Mouse (Mus musculus): ENCODE measurements at regions not wholly inside any gene's neighbourhood (a gene's known extent, or its start where the extent isn't known, plus 50 kb on each side); places are given as distances from the start of the nearest gene placed in this dataset.

GRCm38 (mm10) chr10:15395295-15395694 is 677.3 kb upstream of the Gje1 start:
- TF ChIP-seq POLR2AphosphoS5 (IDR thresholded peaks at IDR 0.05; ENCODE audit: borderline replicate concordance, low read depth, low read length) (no peak), MAX (IDR thresholded peaks at IDR 0.05; ENCODE audit: low read length) (no peak), TCF12 (IDR thresholded peaks at IDR 0.05; ENCODE audit: low read depth, low read length) (no peak), KAT2A (conservative IDR thresholded peaks at IDR 0.05; ENCODE audit: low read depth, low read length) (no peak), MEF2A (IDR thresholded peaks at IDR 0.05; ENCODE audit: extremely low read depth, insufficient replicate concordance, low read depth, low read length, poor library complexity, severe bottlenecking) (no peak), ZMIZ1 (IDR thresholded peaks at IDR 0.05; ENCODE audit: low read depth, low read length) (no peak), E2F4 (IDR thresholded peaks at IDR 0.05; ENCODE audit: borderline replicate concordance, low read depth, low read length) (no peak), ETS1 (IDR thresholded peaks at IDR 0.05; ENCODE audit: low read depth, low read length) (no peak), CHD1 (IDR thresholded peaks at IDR 0.05; ENCODE audit: low read depth, low read length) (no peak), ELF1 (IDR thresholded peaks at IDR 0.05; ENCODE audit: low read depth, low read length) (no peak), TBP (IDR thresholded peaks at IDR 0.05; ENCODE audit: low read depth, low read length) (no peak), GABPA (IDR thresholded peaks at IDR 0.05; ENCODE audit: low read depth, low read length) (no peak), USF2 (IDR thresholded peaks at IDR 0.05; ENCODE audit: borderline replicate concordance in 1 of 2, insufficient read depth in 1 of 2, low read depth in 1 of 2, low read length in 2 of 2) (no peak), TAL1 (IDR thresholded peaks at IDR 0.05; ENCODE audit: low read length) (no peak), BHLHE40 (IDR thresholded peaks at IDR 0.05; ENCODE audit: borderline replicate concordance, low read depth, low read length) (no peak), MAZ (IDR thresholded peaks at IDR 0.05; ENCODE audit: low read depth, low read length) (no peak)
- Histone ChIP-seq H3K79me2 (ENCODE audit: control insufficient read depth, insufficient read depth, low read length, poor library complexity) (no peaks in the 10 kb centered on the region), H3K9me3 (replicated peaks; ENCODE audit: insufficient read depth, low read length) (no peaks in the 10 kb centered on the region), H3K4me3 (ENCODE audit: control insufficient read depth in 1 of 2, insufficient read depth in 1 of 2, low read depth in 2 of 2, low read length in 2 of 2) (no peak overlapping the region), H3K27me3 (ENCODE audit: control insufficient read depth in 1 of 2, insufficient read depth in 2 of 2, low read length in 2 of 2) (no peaks in the 10 kb centered on the region), H3K27ac (ENCODE audit: control insufficient read depth, low read depth, low read length) (no peak overlapping the region), H3K36me3 (ENCODE audit: control insufficient read depth in 1 of 2, insufficient read depth in 2 of 2, low read length in 2 of 2) (peaks cover 0 to 8% of the 10 kb centered on the region in 2 experiments; a peak in 1 of 4 replicates), H3K4me1 (ENCODE audit: control insufficient read depth in 1 of 2, insufficient read depth in 2 of 2, low read length in 2 of 2) (peaks cover 0 to 3% of the 10 kb centered on the region in 2 experiments; a peak in 2 of 4 replicates), H3K9ac (ENCODE audit: control insufficient read depth, low read depth, low read length, poor library complexity, severe bottlenecking) (no peak overlapping the region)
- no peak for DNase-seq (ENCODE audit: low read depth, low spot score)

DNA sequence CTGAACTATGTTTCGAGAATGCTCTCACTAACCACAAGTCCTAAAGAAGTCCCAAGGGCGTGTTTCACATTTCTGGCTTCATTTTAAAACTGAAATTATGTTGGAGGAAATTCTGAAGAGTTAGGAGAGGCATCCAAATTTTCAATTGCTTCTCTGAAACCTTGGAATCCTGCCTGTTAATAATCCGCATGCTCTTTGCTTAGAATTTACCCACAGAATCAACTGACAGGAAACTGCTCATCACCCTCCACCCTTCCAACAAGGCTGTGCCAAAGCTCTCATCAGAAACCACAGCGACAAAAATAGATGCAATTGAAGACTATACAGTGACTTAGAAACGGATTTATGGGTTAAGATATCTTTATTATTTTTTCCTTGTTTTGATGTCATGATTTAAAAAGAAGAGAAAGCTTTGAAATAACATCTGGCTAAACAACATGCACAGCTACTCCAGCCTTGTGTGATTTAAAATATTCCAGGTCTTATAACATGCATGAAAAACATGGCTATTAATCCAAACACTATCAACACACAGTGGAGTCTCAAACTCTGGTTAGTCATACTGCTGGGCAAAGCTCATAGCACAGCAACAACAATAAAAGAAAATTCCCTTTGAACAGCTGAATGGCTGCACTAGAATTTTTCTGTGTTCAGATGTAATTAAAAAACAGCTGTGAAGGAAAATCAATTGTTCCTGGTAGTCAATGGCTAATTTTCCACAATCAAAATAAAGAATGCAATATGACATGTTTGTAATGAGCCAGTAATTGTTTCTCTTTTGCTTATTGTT is 674.2 kb upstream of the Gje1 start:
- Histone ChIP-seq H3K36me3 (ENCODE audit: control insufficient read depth in 1 of 2, insufficient read depth in 2 of 2, low read length in 2 of 2) (peaks cover 0 to 5% of the 10 kb centered on the region in 2 experiments; a peak in 1 of 4 replicates), H3K79me2 (ENCODE audit: control insufficient read depth, insufficient read depth, low read length, poor library complexity) (no peaks in the 10 kb centered on the region), H3K27me3 (ENCODE audit: control insufficient read depth in 1 of 2, insufficient read depth in 2 of 2, low read length in 2 of 2) (no peaks in the 10 kb centered on the region), H3K27ac (ENCODE audit: control insufficient read depth, low read depth, low read length) (no peak overlapping the region), H3K9me3 (replicated peaks; ENCODE audit: insufficient read depth, low read length) (no peaks in the 10 kb centered on the region), H3K4me1 (ENCODE audit: control insufficient read depth in 1 of 2, insufficient read depth in 2 of 2, low read length in 2 of 2) (peaks cover 0 to 3% of the 10 kb centered on the region in 2 experiments; a peak in 2 of 4 replicates), H3K9ac (ENCODE audit: control insufficient read depth, low read depth, low read length, poor library complexity, severe bottlenecking) (no peak overlapping the region), H3K4me3 (ENCODE audit: control insufficient read depth in 1 of 2, insufficient read depth in 1 of 2, low read depth in 2 of 2, low read length in 2 of 2) (no peak overlapping the region)
- DNase-seq (ENCODE audit: low read depth, low spot score), result peak; percentile 35
- TF ChIP-seq ETS1 (IDR thresholded peaks at IDR 0.05; ENCODE audit: low read depth, low read length), result peak; percentile 30; the same call in 1 of the 2 replicates
- peak; percentile 80; the same call in 1 of the 2 replicates for TF ChIP-seq MEF2A (IDR thresholded peaks at IDR 0.05; ENCODE audit: extremely low read depth, insufficient replicate concordance, low read depth, low read length, poor library complexity, severe bottlenecking)
- TF ChIP-seq EP300 (IDR thresholded peaks at IDR 0.05; ENCODE audit: low read depth in 1 of 2, low read length in 2 of 2), result peak in 1 of 2 experiments; percentile 46; a peak in 1 of 4 replicates
- TF ChIP-seq RCOR1 (IDR thresholded peaks at IDR 0.05; ENCODE audit: low read depth, low read length), result peak; percentile 70
- no peak for TF ChIP-seq TBP (IDR thresholded peaks at IDR 0.05; ENCODE audit: low read depth, low read length)
- no peak for TF ChIP-seq SIN3A (IDR thresholded peaks at IDR 0.05; ENCODE audit: low read length)
